Mouse (Mus musculus) layer of hippocampus, adult 8-10 months (tissue): ENCODE measurements around the gene Rpp25l. TPM values are rescaled to one million over a fixed set of nuclear protein-coding genes. Genes with fewer than 3 reads are reported as not detected.
"Not testable (repeated sequence)": the region's sequence is repeated elsewhere in the genome, so short reads cannot be mapped to it uniquely, and the experiment has no call there.

Source experiments
- DNase-seq, 2 experiments: peaks; one replicate each; pipeline ENCODE4 v3.0.0; 2022; ENCODE audit warnings: low spot score in 2 of 2
- total RNA-seq, 4 experiments: library from RNA; stranded (reverse); gene quantifications; 2 replicates each; pipeline ENCODE4 v1.2.4; 2022

The Rpp25l gene
- total RNA-seq, 4 experiments from 2014 or later: 25.7 to 31.7 (median 30.2) TPM

DNA sequence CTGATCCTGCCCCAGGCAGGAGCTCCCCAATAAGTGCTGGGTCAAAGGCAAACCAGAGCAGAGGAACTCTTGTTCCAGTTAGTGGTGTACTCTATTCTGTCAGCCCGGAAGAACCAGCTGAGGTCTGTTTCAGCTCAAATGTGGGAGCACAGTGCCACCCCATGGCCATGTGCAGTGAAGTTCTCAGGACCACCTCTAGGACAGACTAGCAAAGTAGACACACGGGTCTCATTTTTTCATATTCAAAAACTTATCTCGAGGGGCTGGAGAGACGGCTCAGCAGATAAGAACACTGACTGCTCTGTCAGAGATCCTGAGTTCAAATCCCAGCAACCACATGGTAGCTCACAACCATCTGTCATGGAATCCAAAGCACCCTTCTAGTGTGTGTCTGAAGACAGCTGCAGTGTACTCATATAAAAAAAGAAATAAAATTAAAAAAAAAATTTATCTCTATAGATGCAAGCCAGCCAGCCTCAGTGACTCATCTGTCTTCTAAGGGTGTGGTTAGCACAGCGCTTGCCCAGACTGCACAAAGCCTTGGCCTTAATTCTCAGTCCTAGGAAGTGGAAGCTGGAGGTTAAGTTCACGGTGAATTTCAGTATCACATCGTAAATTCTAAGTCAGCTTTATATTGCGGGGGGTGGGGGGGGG, 24.4 kb upstream of the Rpp25l start:
- peak in 1 of 2 experiments; percentile 85 for DNase-seq

DNA sequence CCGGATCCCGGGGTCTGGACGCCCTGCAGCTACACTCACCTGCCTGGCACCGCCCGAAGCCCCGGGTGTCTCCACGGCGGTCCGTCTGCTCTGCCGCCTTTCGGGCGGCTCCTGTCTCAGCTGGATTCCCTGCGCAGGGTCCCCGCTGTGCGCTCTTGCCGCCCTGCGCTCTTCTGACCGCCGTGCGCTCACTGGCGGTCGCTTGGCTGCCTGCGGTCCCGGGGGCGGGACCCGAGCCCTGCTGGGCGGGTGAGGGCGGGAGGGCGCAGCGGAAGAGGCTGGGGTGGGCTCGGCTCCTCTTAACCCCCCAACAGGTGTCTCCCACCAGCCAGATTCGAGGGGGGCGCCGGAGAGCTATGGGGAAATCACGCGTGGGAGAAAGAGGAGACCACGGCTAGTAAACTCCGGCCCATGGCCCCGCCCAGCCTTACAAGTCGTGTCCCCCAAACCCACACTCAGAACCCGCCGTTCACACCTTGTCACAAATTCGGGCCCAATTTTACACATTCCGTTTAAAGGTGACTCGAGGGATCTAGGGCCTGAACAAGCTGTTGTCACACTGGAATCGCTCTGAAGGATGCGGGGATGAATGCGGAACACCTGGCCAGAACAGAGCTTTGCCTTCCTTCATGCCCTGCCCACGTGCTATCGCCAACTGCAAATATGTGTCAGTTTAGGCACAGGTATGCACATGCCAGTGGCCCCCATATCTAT, 17.9 kb upstream of the Rpp25l start, which contains the start of gene Arid3c:
TSS of gene Arid3c (minus strand) at position 91 of the 714 bp plus-strand sequence.
- DNase-seq: no peak

GRCm38 (mm10) chr4:41726826-41727621, 13.7 kb upstream of the Rpp25l start:
- DNase-seq: no peak

- peak; percentile 93 to 95 for DNase-seq
Measured at GRCm38 (mm10) chr4:41722918-41723351, 9.6 kb upstream of the Rpp25l start, which contains the start of gene Dctn3. Gene Dctn3, minus strand, starts transcription at chr4:41723170.

- DNase-seq: no peak
Measured at GRCm38 (mm10) chr4:41716834-41717233, 3.5 kb upstream of the Rpp25l start.

GRCm38 (mm10) chr4:41715596-41715995, 2.3 kb upstream of the Rpp25l start:
- peak in 1 of 2 experiments; percentile 49 for DNase-seq

DNA sequence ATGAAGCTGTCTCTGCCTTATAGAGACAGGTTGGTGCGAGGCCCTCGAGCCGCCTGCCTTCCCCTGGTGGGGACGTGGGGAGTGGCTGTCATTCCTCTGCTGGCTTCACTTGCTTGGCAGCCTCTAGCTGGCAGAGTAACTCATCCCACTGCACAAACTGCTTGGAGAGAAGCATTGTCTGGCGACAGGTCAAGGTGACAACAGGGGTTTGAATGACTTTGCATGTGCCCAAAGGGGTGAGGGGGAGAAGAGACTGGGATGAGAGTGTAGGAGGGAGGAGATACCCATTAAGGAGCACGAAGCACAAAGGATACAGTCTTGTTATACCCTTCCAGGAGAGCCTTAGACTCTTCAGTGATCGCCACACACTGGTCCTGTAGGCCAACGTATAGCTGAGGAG, 1.7 kb upstream of the Rpp25l start:
- no peak for DNase-seq

GRCm38 (mm10) chr4:41714276-41714675, 942 bp upstream of the Rpp25l start:
- peak; percentile 71 to 75 for DNase-seq

DNA sequence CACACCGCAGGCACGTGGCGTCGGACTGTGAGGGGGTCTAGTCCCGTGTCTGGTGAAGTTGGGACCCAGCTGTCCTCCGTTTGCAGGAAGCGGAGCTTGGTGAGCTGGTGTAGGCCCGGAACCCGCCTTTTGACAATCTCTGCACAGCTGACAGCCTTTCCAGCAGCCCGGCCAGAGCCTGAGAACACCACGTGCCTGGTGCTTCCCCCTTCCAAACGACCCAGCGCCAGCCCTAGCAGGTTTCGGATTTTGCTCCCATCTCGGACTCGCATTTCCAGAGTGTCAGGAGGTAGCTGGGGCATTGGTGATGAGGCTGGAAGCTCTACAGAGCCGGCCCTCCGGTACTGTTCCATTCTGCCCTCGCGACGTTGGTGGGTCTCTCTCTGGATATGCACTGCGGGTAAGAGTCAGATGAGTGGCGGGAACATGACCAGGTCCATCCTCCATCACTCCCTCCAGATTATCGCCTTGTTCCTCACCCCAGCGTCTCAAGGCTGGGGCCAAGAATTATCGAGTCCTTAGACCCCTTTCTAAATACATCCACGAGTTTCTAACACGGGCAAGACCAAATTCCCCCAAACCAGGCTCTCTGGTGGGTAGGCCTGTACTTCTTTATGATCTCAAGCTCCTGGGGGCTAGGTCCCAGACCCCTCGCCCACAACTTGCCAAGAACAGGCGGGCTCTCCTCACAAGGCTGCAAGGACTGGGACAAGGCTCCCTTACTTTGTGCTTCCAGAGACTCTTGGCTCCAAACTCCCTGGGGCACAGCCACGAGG, 725 bp downstream of the Rpp25l start:
- DNase-seq: no peak

DNA sequence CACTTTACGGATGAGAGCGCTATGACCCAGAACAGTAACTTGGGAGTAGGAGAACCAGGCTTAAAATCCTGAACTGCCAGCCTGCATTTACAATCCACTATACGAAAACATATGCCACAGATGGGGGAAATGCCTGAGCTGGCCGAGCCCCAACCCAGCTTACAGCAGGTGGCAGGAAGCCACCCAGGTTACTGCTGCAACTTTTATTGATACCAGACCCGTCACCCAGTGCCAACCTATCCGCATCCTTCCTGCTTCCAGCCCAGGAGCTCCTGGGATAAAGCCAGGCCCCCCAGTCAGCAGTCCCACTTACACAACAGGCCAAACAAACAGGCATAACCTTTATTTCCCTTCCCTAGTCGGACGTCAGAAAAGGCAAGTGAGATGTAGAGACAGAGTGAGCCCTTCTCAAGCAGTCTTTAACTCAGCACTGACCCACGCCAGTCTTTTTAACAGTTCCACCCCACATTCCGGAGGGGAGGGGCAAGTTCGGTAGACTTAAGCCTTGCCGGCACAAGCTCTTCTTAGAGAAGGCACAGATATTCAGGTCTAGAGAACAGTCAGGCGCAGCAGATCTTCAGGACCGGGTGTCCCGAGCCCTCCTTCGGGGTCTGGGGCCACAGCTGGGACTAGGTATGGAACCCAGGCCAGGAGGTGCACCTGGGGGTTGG, 1.5 kb downstream of the Rpp25l start:
- DNase-seq: peak in 1 of 2 experiments; percentile 46

DNA sequence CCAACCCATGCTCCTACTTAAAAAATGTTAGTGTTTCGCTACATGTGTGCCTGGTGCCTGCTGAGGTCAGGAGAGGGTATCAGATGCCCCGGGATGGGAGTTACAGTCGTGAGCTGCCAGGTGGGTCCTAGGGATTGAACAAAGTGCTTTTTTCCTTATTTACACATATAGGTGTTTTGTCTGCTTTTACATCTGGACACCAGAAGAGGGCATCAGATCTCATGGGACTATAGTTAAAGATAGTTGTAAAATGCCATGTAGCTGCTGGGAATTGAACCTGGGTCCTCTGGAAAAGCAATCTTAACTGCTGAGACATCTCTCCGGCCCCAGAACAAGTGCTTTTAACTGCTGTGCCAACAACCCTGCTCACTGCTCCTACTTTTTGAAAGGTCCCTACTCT, 3.1 kb downstream of the Rpp25l start:
- no peak for DNase-seq

DNA sequence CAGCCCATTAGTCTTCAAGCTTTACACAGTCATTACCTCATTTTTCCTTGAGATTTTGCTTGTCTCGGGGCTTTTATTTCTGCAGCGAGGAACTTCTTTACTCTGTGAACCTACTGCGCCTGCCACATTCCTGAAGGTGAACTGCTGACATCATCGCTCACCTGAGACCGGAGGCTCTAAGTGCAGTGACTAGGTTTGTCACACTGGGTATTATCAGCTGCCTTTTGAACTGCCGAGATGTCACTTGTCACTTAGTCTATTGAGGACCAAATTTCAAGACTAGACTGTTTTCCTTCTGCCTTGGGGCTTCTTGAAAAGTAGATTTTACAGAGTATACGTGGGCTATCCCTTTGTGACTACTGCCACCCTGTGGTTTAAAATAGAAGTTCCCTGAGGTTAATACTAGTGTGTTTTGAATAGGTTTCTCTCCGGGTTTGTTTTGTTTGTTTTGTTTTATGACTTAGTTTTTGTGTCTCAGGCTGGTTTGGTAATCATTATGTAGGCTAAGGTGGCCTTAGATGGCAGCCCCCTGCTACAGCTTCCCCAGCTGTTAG, 5.1 kb downstream of the Rpp25l start:
- DNase-seq: no peak

- peak; percentile 69 to 75 for DNase-seq
Measured at GRCm38 (mm10) chr4:41707011-41707535, 6.3 kb downstream of the Rpp25l start.

DNA sequence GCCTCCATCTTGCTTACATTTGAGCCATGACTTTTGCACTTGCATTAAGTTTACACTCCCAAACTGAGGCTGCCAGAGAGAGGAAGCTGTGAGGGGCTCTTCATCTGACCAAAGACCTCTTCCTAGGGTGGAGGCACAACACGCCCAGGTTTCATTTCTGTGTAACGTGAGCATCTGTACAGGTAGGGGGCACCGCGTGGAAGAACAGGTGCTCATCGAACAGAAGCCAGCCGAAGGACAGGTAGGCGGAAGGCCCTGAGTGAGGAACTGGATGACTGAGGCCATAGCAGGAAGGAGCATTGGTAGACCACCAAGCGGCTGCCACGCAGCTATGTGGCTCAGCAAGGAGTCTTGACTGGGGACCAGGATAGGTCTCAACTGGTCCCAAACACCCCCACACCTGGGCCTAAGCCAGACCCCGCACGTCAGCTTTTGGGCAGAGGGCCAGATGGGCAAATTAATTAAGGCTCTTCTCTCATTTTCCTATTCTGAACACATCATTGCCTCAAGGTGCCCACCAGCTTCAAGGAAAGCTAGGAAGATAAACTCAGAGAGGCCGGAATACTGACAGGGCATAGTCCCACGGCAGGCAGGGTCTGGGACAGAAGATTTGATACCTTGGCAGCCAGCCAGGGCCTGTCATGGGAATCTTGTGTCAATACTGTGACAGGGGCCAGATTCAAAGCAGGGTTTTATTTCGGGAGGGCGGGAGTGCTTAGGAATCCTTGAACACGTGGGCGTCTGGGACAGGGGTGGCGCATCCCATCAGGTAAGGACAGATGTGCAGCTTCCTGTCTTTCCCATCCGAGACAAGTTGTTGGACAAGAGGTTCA, 7.2 kb downstream of the Rpp25l start:
- DNase-seq: no peak

DNA sequence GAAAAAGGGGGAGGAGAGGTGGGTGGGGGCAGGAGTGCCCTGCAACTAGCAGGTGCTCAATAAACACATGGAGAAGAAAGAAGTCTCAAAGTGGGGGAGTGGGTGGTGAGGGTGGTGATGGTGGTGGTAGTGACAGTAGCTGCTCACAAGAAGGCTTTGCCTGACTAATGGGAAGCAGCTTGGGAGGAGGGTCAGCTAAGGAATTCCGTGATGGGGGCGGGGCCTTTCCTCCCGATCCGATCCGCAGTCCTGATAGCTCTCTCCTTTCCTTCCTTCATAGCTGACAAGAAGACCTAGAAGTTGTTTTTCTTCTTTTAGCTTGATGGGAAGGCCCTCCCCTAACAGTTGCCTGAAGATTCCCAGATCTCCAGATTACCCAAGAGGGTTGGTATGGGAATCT, 8.7 kb downstream of the Rpp25l start:
- DNase-seq: no peak

DNA sequence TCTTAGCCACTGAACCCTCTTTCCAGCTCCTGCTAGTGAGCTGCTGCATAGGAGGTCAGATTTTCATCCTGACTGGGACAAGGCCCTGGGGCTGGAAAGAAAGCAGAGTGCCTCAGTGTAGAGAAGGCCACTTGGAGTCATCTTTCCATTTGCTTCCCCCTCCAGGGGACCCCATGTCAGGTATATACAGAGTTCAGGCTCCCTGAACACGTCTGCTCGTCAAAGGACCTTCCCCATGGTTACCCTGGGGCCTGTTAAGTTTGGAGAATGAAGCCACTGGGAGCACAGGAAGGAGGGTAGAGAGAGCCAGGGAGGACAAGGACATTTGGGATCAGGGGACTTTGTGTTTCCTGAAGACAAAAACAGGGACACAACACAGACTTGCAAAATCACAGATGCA, 11.1 kb downstream of the Rpp25l start:
- DNase-seq: not testable (repeated sequence)

GRCm38 (mm10) chr4:41700224-41700623, 13.1 kb downstream of the Rpp25l start:
- DNase-seq: not testable (repeated sequence)

DNA sequence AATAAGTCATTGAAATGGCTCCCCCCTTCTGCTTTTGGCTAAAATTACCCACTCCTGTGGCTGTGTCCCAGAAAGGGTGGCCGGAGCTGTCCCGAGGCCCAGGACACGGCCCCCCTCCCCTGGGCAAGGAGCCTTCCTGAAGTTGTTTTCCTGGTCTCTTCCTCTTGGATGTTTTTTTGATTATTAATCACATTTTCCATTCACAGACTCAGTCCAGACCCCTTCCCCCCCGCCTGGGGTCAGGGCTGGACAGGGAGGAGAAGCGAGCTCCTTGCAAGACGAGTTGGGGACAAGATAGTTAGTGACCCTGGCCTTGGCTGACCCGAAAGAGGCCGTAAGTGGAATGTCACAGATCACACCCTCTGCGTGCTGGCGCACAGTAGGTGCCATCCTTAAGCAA, 13.6 kb downstream of the Rpp25l start, which contains the start of gene Il11ra1:
TSS of gene Il11ra1 (plus strand) at position 207 of the 400 bp plus-strand sequence.
- not testable (repeated sequence) for DNase-seq
